Mouse (Mus musculus) testis, adult 2 months (tissue): Measurements from ENCODE around the gene Amdhd1.

Source experiments
- CTCF ChIP-seq: fragments of 200-500 bp; IDR thresholded peaks from 2 replicates; pipeline ENCODE4 v1.5.1; 2012; ENCODE audit warnings: low read depth, mild to moderate bottlenecking, inconsistent platforms, low read length, moderate library complexity; ENCODE audit not compliant: control insufficient read depth, insufficient read depth, insufficient replicate concordance
- POLR2A ChIP-seq: fragments of 200-500 bp; IDR thresholded peaks from 2 replicates; pipeline ENCODE4 v1.6.1; 2012; ENCODE audit warnings: low read depth, mild to moderate bottlenecking, inconsistent platforms, low read length, moderate library complexity; ENCODE audit not compliant: control insufficient read depth

DNA sequence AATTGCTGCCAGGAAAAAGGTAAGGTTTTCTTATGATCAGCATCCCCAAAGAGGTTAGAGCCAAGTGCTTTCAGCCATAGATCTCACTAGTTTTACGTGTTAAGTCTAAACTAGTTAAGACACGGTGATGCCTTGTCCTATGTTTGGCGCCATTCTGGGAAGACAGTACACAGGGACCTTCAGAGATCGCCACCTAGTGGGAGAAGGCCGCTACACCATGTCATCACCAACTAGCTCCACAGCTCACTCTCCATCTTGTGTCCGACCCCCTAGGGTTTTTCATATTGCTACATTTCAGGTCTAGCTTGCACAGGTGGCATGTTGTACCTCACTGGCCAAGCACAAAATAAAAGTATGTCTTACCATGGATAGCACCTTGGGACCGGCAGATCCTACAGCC, 9.2 kb upstream of the Amdhd1 start:
- TF ChIP-seq CTCF (peak; percentile 91; the same call in 1 of the 2 replicates), POLR2A (no peak)
